Mouse (Mus musculus): ENCODE measurements around the gene Stard7. TPM values are rescaled to one million over a fixed set of nuclear protein-coding genes. Genes with fewer than 3 reads are reported as not detected.
"Not testable (repeated sequence)": the region's sequence is repeated elsewhere in the genome, so short reads cannot be mapped to it uniquely, and the experiment has no call there.

Stard7 gene
- polyA plus RNA-seq, 1 experiment from 2014 or later: 95.0 TPM

- Histone ChIP-seq H3K4me2 (ENCODE audit: low read depth, low read length, severe bottlenecking) (no peak overlapping the region), H3K4me3 (ENCODE audit: low read depth, low read length) (no peak overlapping the region), H3K36me3 (ENCODE audit: control insufficient read depth, insufficient read depth, low read length) (peaks cover 15% of the 10 kb centered on the region), H3K9ac (ENCODE audit: low read length) (no peak overlapping the region), H3K27ac (ENCODE audit: low read depth, low read length) (no peak overlapping the region), H3K27me3 (ENCODE audit: control insufficient read depth, insufficient read depth, low read length) (no peaks in the 10 kb centered on the region), H3K4me1 (replicated peaks; ENCODE audit: control insufficient read depth, insufficient read depth, low read length) (no peaks in the 10 kb centered on the region), H3K9me3 (ENCODE audit: control insufficient read depth, low read length) (no peaks in the 10 kb centered on the region)
- ATAC-seq (replicated peaks; ENCODE audit: low FRiP score): no peak
- 94% methylated on average over 7 of the region's 7 CpGs for WGBS
- DNase-seq (ENCODE audit: low spot score): no peak
These were observed 27.2 kb downstream of the Stard7 start for GRCm38 (mm10) chr2:127297001-127297805.

DNA sequence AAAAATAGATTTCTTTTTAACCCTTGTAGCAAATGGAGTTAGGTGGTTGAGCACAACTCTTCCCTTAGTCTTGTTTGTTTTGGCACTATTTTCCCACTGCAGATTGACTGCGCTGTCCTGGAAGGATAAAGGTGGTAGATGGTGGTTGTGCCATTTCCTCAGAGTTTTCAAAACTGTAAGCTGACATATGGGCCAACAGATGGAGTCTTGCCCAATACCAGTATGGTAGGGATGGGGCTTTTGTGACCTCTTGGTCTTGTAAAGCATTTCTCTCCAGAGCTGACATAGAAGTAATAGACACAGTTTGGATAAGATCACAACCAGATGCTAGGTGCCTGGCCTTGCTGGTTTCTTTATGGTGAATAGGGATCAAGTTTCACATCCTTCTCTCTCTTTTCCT, 28.0 kb downstream of the Stard7 start:
- ATAC-seq (replicated peaks; ENCODE audit: low FRiP score) (no peak), DNase-seq (ENCODE audit: low spot score) (no peak)
- no peak overlapping the region for H3K27ac ChIP-seq (ENCODE audit: low read depth, low read length)
- no peak overlapping the region for H3K4me3 ChIP-seq (ENCODE audit: low read depth, low read length)
- H3K9me3 ChIP-seq (ENCODE audit: control insufficient read depth, low read length): no peaks in the 10 kb centered on the region
- 100% methylated on average over 1 of the region's 1 CpGs for WGBS
- peaks cover 14% of the 10 kb centered on the region for H3K36me3 ChIP-seq (ENCODE audit: control insufficient read depth, insufficient read depth, low read length)
- H3K4me1 ChIP-seq (replicated peaks; ENCODE audit: control insufficient read depth, insufficient read depth, low read length): no peaks in the 10 kb centered on the region
- H3K4me2 ChIP-seq (ENCODE audit: low read depth, low read length, severe bottlenecking): no peak overlapping the region
- H3K9ac ChIP-seq (ENCODE audit: low read length): no peak overlapping the region
- no peaks in the 10 kb centered on the region for H3K27me3 ChIP-seq (ENCODE audit: control insufficient read depth, insufficient read depth, low read length)

- H3K4me1 ChIP-seq (replicated peaks; ENCODE audit: control insufficient read depth, insufficient read depth, low read length): no peaks in the 10 kb centered on the region
- H3K27me3 ChIP-seq (ENCODE audit: control insufficient read depth, insufficient read depth, low read length): no peaks in the 10 kb centered on the region
- H3K4me2 ChIP-seq (ENCODE audit: low read depth, low read length, severe bottlenecking): no peak overlapping the region
- no peaks in the 10 kb centered on the region for H3K9me3 ChIP-seq (ENCODE audit: control insufficient read depth, low read length)
- H3K9ac ChIP-seq (ENCODE audit: low read length): no peak overlapping the region
- 81% methylated on average over 3 of the region's 3 CpGs for WGBS
- no peak for DNase-seq (ENCODE audit: low spot score)
- no peak overlapping the region for H3K27ac ChIP-seq (ENCODE audit: low read depth, low read length)
- no peak overlapping the region for H3K4me3 ChIP-seq (ENCODE audit: low read depth, low read length)
- ATAC-seq (replicated peaks; ENCODE audit: low FRiP score): no peak
- peaks cover 12% of the 10 kb centered on the region for H3K36me3 ChIP-seq (ENCODE audit: control insufficient read depth, insufficient read depth, low read length)
These were observed 30.7 kb downstream of the Stard7 start for GRCm38 (mm10) chr2:127300701-127301100.

GRCm38 (mm10) chr2:127301883-127302282, 31.9 kb downstream of the Stard7 start:
- no peak for ATAC-seq (replicated peaks; ENCODE audit: low FRiP score)
- no peak overlapping the region for H3K4me2 ChIP-seq (ENCODE audit: low read depth, low read length, severe bottlenecking)
- H3K9me3 ChIP-seq (ENCODE audit: control insufficient read depth, low read length): no peaks in the 10 kb centered on the region
- peaks cover 8% of the 10 kb centered on the region for H3K36me3 ChIP-seq (ENCODE audit: control insufficient read depth, insufficient read depth, low read length)
- H3K27ac ChIP-seq (ENCODE audit: low read depth, low read length): no peak overlapping the region
- no peak overlapping the region for H3K4me3 ChIP-seq (ENCODE audit: low read depth, low read length)
- no peaks in the 10 kb centered on the region for H3K4me1 ChIP-seq (replicated peaks; ENCODE audit: control insufficient read depth, insufficient read depth, low read length)
- H3K9ac ChIP-seq (ENCODE audit: low read length): no peak overlapping the region
- WGBS: 92% methylated on average over 3 of the region's 3 CpGs
- no peaks in the 10 kb centered on the region for H3K27me3 ChIP-seq (ENCODE audit: control insufficient read depth, insufficient read depth, low read length)
- no peak for DNase-seq (ENCODE audit: low spot score)

- H3K27me3 ChIP-seq (ENCODE audit: control insufficient read depth, insufficient read depth, low read length); ATAC-seq (replicated peaks; ENCODE audit: low FRiP score); H3K4me3 ChIP-seq (ENCODE audit: low read depth, low read length); H3K4me2 ChIP-seq (ENCODE audit: low read depth, low read length, severe bottlenecking); DNase-seq (ENCODE audit: low spot score); H3K27ac ChIP-seq (ENCODE audit: low read depth, low read length); H3K36me3 ChIP-seq (ENCODE audit: control insufficient read depth, insufficient read depth, low read length); H3K9me3 ChIP-seq (ENCODE audit: control insufficient read depth, low read length); H3K9ac ChIP-seq (ENCODE audit: low read length); H3K4me1 ChIP-seq (replicated peaks; ENCODE audit: control insufficient read depth, insufficient read depth, low read length): not testable (repeated sequence)
- WGBS: 95% methylated on average over 4 of the region's 4 CpGs
These were observed 34.2 kb downstream of the Stard7 start for GRCm38 (mm10) chr2:127304192-127304591.

DNA sequence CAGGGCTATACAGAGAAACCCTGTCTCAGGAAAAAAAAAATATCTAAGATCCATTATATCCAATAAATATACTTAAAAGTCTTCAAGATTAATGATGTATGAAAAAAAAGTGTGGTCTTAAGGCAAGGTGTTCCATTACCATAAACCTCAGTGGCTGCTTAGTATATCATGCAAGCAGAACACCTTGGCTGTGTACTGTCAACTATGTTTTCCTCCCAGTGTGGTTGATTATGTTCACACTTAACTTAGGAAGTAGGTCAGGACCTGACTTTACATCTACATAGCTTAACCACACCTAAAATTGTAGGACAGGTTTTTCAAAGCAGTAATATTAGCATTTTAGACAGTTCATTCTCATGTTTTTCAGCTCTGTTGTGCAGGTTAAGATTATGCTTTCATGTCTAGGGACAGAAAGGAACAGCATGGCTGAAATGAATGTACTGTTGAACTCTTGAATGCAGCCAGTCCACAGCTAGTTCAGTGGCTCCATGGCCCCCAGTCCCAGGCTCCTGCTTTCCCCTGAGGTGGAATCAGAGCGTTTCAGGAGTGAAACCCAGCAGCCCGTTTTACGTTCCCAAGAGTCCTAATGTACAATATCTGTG, 34.7 kb downstream of the Stard7 start:
- H3K4me1 ChIP-seq (replicated peaks; ENCODE audit: control insufficient read depth, insufficient read depth, low read length): no peaks in the 10 kb centered on the region
- H3K9me3 ChIP-seq (ENCODE audit: control insufficient read depth, low read length): no peaks in the 10 kb centered on the region
- H3K36me3 ChIP-seq (ENCODE audit: control insufficient read depth, insufficient read depth, low read length): no peaks in the 10 kb centered on the region
- no peak overlapping the region for H3K27ac ChIP-seq (ENCODE audit: low read depth, low read length)
- no peak overlapping the region for H3K4me3 ChIP-seq (ENCODE audit: low read depth, low read length)
- H3K27me3 ChIP-seq (ENCODE audit: control insufficient read depth, insufficient read depth, low read length): no peaks in the 10 kb centered on the region
- WGBS: 88% methylated on average over 3 of the region's 3 CpGs
- ATAC-seq (replicated peaks; ENCODE audit: low FRiP score) (no peak), DNase-seq (ENCODE audit: low spot score) (no peak)
- no peak overlapping the region for H3K4me2 ChIP-seq (ENCODE audit: low read depth, low read length, severe bottlenecking)
- no peak overlapping the region for H3K9ac ChIP-seq (ENCODE audit: low read length)

- Histone ChIP-seq H3K27me3 (ENCODE audit: control insufficient read depth, insufficient read depth, low read length) (no peaks in the 10 kb centered on the region), H3K9me3 (ENCODE audit: control insufficient read depth, low read length) (no peaks in the 10 kb centered on the region), H3K4me3 (ENCODE audit: low read depth, low read length) (no peak overlapping the region), H3K27ac (ENCODE audit: low read depth, low read length) (no peak overlapping the region), H3K4me1 (replicated peaks; ENCODE audit: control insufficient read depth, insufficient read depth, low read length) (no peaks in the 10 kb centered on the region), H3K4me2 (ENCODE audit: low read depth, low read length, severe bottlenecking) (no peak overlapping the region), H3K9ac (ENCODE audit: low read length) (no peak overlapping the region), H3K36me3 (ENCODE audit: control insufficient read depth, insufficient read depth, low read length) (no peaks in the 10 kb centered on the region)
- DNase-seq (ENCODE audit: low spot score) (no peak), ATAC-seq (replicated peaks; ENCODE audit: low FRiP score) (no peak)
These were observed 36.1 kb downstream of the Stard7 start for GRCm38 (mm10) chr2:127306123-127306522.

DNA sequence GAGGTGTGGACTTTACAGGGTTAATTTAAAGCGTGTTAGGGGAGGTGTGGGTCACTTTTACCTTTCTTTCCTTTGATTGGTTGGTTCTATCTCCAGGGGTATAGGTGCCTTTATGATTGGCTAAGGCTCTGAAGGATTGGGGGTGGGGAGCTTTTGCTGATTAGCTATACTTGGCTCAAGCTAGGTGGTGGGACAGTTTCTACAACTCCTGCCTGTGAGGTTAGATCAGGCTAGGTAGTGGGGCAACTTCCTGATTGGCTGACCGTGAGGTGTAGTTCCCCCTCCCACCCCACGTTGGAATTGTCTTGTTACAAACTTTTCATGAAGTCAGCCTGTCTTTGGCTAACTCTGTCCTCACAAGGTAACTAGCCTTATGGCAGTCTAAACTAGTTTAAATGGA, 37.2 kb downstream of the Stard7 start:
- WGBS: 40% methylated on average over 3 of the region's 3 CpGs
- H3K4me3 ChIP-seq (ENCODE audit: low read depth, low read length): no peak overlapping the region
- DNase-seq (ENCODE audit: low spot score): no peak
- no peak for ATAC-seq (replicated peaks; ENCODE audit: low FRiP score)
- H3K9ac ChIP-seq (ENCODE audit: low read length): no peak overlapping the region
- no peaks in the 10 kb centered on the region for H3K9me3 ChIP-seq (ENCODE audit: control insufficient read depth, low read length)
- H3K27ac ChIP-seq (ENCODE audit: low read depth, low read length): no peak overlapping the region
- H3K4me1 ChIP-seq (replicated peaks; ENCODE audit: control insufficient read depth, insufficient read depth, low read length): no peaks in the 10 kb centered on the region
- H3K36me3 ChIP-seq (ENCODE audit: control insufficient read depth, insufficient read depth, low read length): no peaks in the 10 kb centered on the region
- no peaks in the 10 kb centered on the region for H3K27me3 ChIP-seq (ENCODE audit: control insufficient read depth, insufficient read depth, low read length)
- H3K4me2 ChIP-seq (ENCODE audit: low read depth, low read length, severe bottlenecking): no peak overlapping the region

- no peaks in the 10 kb centered on the region for H3K27me3 ChIP-seq (ENCODE audit: control insufficient read depth, insufficient read depth, low read length)
- no peaks in the 10 kb centered on the region for H3K36me3 ChIP-seq (ENCODE audit: control insufficient read depth, insufficient read depth, low read length)
- no peak overlapping the region for H3K9ac ChIP-seq (ENCODE audit: low read length)
- H3K4me1 ChIP-seq (replicated peaks; ENCODE audit: control insufficient read depth, insufficient read depth, low read length): no peaks in the 10 kb centered on the region
- no peak overlapping the region for H3K27ac ChIP-seq (ENCODE audit: low read depth, low read length)
- ATAC-seq (replicated peaks; ENCODE audit: low FRiP score) (no peak), DNase-seq (ENCODE audit: low spot score) (no peak)
- H3K4me3 ChIP-seq (ENCODE audit: low read depth, low read length): no peak overlapping the region
- no peaks in the 10 kb centered on the region for H3K9me3 ChIP-seq (ENCODE audit: control insufficient read depth, low read length)
- 91% methylated on average over 2 of the region's 2 CpGs for WGBS
- no peak overlapping the region for H3K4me2 ChIP-seq (ENCODE audit: low read depth, low read length, severe bottlenecking)
These were observed 38.6 kb downstream of the Stard7 start for GRCm38 (mm10) chr2:127308660-127309059.
